Mouse (Mus musculus): ENCODE measurements around the gene Fastkd5. TPM values are rescaled to one million over a fixed set of nuclear protein-coding genes. Genes with fewer than 3 reads are reported as not detected.
"Not testable (repeated sequence)": the region's sequence is repeated elsewhere in the genome, so short reads cannot be mapped to it uniquely, and the experiment has no call there.

Gene Fastkd5
- 18.9 and 19.6 TPM in 2 replicates for polyA plus RNA-seq (2016; fragmentation: Nextera tagmentation; extraction: Ambion mirVana)

GRCm38 (mm10) chr2:130629839-130630203, at the start of gene Fastkd5, which contains the start of gene Ubox5:
Fastkd5 (minus strand) TSS chr2:130630027.
Ubox5 (minus strand) TSS chr2:130630038.
- peak; percentile 93 for DNase-seq (ENCODE audit: low spot score)
- WGBS: under 1% methylated on average over 25 of the region's 25 CpGs
- Histone ChIP-seq H3K36me3 (peaks cover 29% of the 10 kb centered on the region), H3K27ac (peak within 1 kb of the TSS; percentile 95), H3K9me3 (no peaks in the 10 kb centered on the region), H3K4me3 (peak within 1 kb of the TSS; percentile 99), H3K27me3 (ENCODE audit: insufficient read depth, poor library complexity, severe bottlenecking) (peaks cover 20% of the 10 kb centered on the region), H3K4me1 (peaks cover 16% of the 10 kb centered on the region)

DNA sequence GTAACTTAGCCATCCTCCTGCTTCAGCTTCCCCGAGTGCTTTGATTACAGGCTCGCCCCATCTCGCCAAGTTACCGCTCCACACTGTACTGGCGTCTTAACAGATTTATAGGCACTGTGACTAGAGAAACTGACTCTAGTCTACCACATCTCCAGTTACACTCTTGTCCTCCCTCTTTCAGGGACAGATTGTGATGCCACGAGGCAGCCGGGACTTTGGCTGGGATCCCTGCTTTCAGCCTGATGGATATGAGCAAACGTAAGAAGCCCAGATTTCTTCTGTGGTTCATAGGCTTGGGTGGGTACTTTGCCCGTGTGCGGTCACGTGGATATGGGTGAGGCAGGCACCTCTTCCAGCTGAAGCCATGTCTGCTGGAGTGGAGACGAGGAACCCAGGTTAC, 49.3 kb upstream of the Fastkd5 start:
- Histone ChIP-seq H3K36me3 (peaks cover 99% of the 10 kb centered on the region), H3K27ac (no peak overlapping the region), H3K27me3 (ENCODE audit: insufficient read depth, poor library complexity, severe bottlenecking) (no peaks in the 10 kb centered on the region), H3K9me3 (no peaks in the 10 kb centered on the region), H3K4me1 (no peaks in the 10 kb centered on the region), H3K4me3 (no peak overlapping the region)
- no peak for DNase-seq (ENCODE audit: low spot score)
- 90% methylated on average over 12 of the region's 12 CpGs for WGBS

GRCm38 (mm10) chr2:130677211-130677610, 47.4 kb upstream of the Fastkd5 start:
- Histone ChIP-seq H3K4me3 (no peak overlapping the region), H3K9me3 (no peaks in the 10 kb centered on the region), H3K27ac (no peak overlapping the region), H3K36me3 (peaks cover 97% of the 10 kb centered on the region), H3K27me3 (ENCODE audit: insufficient read depth, poor library complexity, severe bottlenecking) (no peaks in the 10 kb centered on the region), H3K4me1 (no peaks in the 10 kb centered on the region)
- 84% methylated on average over 10 of the region's 10 CpGs for WGBS
- no peak for DNase-seq (ENCODE audit: low spot score)

- Histone ChIP-seq H3K27me3 (ENCODE audit: insufficient read depth, poor library complexity, severe bottlenecking) (no peaks in the 10 kb centered on the region), H3K9me3 (no peaks in the 10 kb centered on the region), H3K36me3 (peaks cover 16% of the 10 kb centered on the region), H3K27ac (peak within 1 kb of the TSS; percentile 89), H3K4me1 (peaks cover 30% of the 10 kb centered on the region), H3K4me3 (peak within 1 kb of the TSS; percentile 81)
- peak; percentile 96 for DNase-seq (ENCODE audit: low spot score)
- WGBS: under 1% methylated on average over 31 of the region's 31 CpGs
Observed at GRCm38 (mm10) chr2:130667559-130667958, 37.7 kb upstream of the Fastkd5 start, which contains the start of gene Itpa. Itpa (plus strand) TSS chr2:130667610.

- Histone ChIP-seq H3K27me3 (ENCODE audit: insufficient read depth, poor library complexity, severe bottlenecking) (no peaks in the 10 kb centered on the region), H3K4me3 (peak within 1 kb of the TSS; percentile 73), H3K4me1 (peaks cover 27% of the 10 kb centered on the region), H3K9me3 (no peaks in the 10 kb centered on the region), H3K36me3 (peaks cover 34% of the 10 kb centered on the region), H3K27ac (peak within 1 kb of the TSS; percentile 99)
- peak; percentile 97 for DNase-seq (ENCODE audit: low spot score)
- WGBS: under 1% methylated on average over 40 of the region's 40 CpGs
Observed at GRCm38 (mm10) chr2:130664102-130664701, 34.4 kb upstream of the Fastkd5 start, which contains the start of gene Ddrgk1. Ddrgk1 (minus strand) TSS chr2:130664659.

DNA sequence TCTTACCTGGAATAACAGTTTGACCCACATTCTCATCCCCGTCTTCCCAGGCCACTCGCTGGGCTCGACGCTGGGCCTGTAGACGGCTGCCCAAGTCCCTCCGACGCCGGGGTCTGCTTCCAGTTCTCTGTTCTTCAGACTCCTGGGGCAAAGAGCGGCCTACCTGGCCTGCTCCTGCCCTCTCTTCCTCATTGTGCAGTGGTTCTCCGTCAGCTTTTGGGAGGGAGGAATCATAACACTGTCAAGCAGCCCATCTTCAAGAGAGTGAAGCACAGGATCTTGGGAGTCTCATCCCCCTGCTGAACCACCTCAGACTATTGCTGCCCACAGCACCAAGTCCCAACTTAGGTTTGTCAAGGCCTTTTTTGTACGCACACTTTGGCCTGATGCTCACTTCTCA, 33.5 kb upstream of the Fastkd5 start:
- Histone ChIP-seq H3K9me3 (no peaks in the 10 kb centered on the region), H3K36me3 (peaks cover 43% of the 10 kb centered on the region), H3K4me3 (peak overlapping the region; percentile 73), H3K27ac (0 out of 2 replicates have a peak overlapping the region, but pooled peaks have one; percentile 99), H3K27me3 (ENCODE audit: insufficient read depth, poor library complexity, severe bottlenecking) (no peaks in the 10 kb centered on the region), H3K4me1 (peaks cover 24% of the 10 kb centered on the region)
- 91% methylated on average over 11 of the region's 11 CpGs for WGBS
- DNase-seq (ENCODE audit: low spot score): no peak

DNA sequence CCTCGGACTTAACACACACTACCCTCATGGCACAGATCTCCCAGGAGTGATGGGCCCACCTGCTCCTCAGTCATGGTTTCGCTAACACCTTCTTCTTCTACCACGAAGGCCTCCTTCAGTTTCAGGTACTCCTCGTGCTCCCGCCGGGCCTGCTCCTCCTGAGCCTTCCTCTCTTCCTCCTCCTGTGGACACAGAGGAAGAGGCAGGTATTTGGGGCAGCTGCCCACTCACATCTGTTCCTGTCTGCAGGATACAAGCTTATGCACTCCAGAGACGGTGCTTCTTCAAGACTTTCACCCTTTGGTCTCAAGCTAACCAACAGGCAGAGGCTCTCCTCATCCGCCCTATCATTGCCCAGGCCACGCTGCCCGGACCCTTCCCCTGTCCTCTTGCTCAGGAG, 28.7 kb upstream of the Fastkd5 start:
- Histone ChIP-seq H3K9me3 (no peaks in the 10 kb centered on the region), H3K4me1 (peaks cover 11% of the 10 kb centered on the region), H3K27ac (no peak overlapping the region), H3K27me3 (ENCODE audit: insufficient read depth, poor library complexity, severe bottlenecking) (no peaks in the 10 kb centered on the region), H3K36me3 (peaks cover 89% of the 10 kb centered on the region), H3K4me3 (no peak overlapping the region)
- WGBS: 94% methylated on average over 10 of the region's 10 CpGs
- DNase-seq (ENCODE audit: low spot score): no peak

DNA sequence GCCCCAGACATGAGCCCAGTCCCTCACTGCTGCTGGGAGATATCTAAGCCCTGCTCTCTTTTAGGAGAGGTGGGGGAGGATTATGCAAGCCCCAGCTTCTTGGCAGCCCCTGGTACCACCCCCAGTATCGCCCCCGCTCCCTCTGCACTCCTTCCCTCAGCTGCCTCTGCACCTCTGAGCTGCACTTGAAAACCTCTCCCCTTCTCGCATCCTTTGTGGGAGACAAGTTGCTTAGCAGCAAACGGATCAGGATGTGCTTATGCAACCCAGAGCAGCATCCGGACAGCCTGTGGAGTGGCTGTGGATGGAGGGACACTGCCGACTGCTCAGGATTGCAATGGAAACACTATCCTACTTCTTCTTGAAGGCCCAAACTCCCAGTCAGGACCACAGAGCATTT, 27.7 kb upstream of the Fastkd5 start:
- Histone ChIP-seq H3K36me3 (peaks cover 97% of the 10 kb centered on the region), H3K4me3 (no peak overlapping the region), H3K27ac (no peak overlapping the region), H3K9me3 (no peaks in the 10 kb centered on the region), H3K4me1 (peaks cover under 1% of the 10 kb centered on the region; the same call in 1 of the 2 replicates), H3K27me3 (ENCODE audit: insufficient read depth, poor library complexity, severe bottlenecking) (no peaks in the 10 kb centered on the region)
- DNase-seq (ENCODE audit: low spot score): no peak
- 84% methylated on average over 6 of the region's 6 CpGs for WGBS

- Histone ChIP-seq H3K9me3 (no peaks in the 10 kb centered on the region), H3K4me1 (no peaks in the 10 kb centered on the region), H3K36me3 (peaks cover 92% of the 10 kb centered on the region), H3K27me3 (ENCODE audit: insufficient read depth, poor library complexity, severe bottlenecking) (no peaks in the 10 kb centered on the region), H3K27ac (peak overlapping the region; percentile 47; the same call in 1 of the 2 replicates), H3K4me3 (no peak overlapping the region)
- 87% methylated on average over 9 of the region's 9 CpGs for WGBS
- DNase-seq (ENCODE audit: low spot score): no peak
Observed at GRCm38 (mm10) chr2:130656536-130656935, 26.7 kb upstream of the Fastkd5 start.

- H3K27ac ChIP-seq: peak overlapping the region; percentile 47; the same call in 1 of the 2 replicates
- no peak overlapping the region for H3K4me3 ChIP-seq
- DNase-seq (ENCODE audit: low spot score): no peak
- WGBS: 81% methylated on average over 6 of the region's 6 CpGs
- H3K27me3 ChIP-seq (ENCODE audit: insufficient read depth, poor library complexity, severe bottlenecking): no peaks in the 10 kb centered on the region
- H3K36me3 ChIP-seq: peaks cover 90% of the 10 kb centered on the region
- no peaks in the 10 kb centered on the region for H3K9me3 ChIP-seq
- H3K4me1 ChIP-seq: no peaks in the 10 kb centered on the region
Observed at GRCm38 (mm10) chr2:130655660-130656339, 26.0 kb upstream of the Fastkd5 start.

DNA sequence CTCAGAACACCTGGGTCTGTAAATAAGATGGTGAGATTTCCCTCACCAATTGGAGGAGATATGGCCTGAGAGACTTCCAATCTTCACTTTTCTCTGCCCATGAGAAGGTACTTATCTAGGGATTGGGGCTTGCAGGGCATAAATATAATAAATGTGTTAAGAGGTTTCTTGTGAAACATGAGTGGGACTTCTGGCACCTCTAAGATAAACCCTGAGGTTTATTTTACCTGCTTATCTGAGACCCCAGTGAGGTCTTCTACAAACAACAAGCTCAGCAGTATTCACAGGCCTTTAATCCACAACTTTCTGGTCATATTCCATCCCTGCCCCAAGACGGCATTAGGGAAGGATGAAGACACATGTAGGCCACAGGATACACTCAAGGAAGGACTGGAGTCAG, 23.9 kb upstream of the Fastkd5 start:
- H3K27ac ChIP-seq: no peak overlapping the region
- no peaks in the 10 kb centered on the region for H3K4me1 ChIP-seq
- H3K36me3 ChIP-seq: peaks cover 85% of the 10 kb centered on the region
- no peaks in the 10 kb centered on the region for H3K27me3 ChIP-seq (ENCODE audit: insufficient read depth, poor library complexity, severe bottlenecking)
- H3K4me3 ChIP-seq: no peak overlapping the region
- no peak for DNase-seq (ENCODE audit: low spot score)
- no peaks in the 10 kb centered on the region for H3K9me3 ChIP-seq
- 83% methylated on average over 1 of the region's 1 CpGs for WGBS

DNA sequence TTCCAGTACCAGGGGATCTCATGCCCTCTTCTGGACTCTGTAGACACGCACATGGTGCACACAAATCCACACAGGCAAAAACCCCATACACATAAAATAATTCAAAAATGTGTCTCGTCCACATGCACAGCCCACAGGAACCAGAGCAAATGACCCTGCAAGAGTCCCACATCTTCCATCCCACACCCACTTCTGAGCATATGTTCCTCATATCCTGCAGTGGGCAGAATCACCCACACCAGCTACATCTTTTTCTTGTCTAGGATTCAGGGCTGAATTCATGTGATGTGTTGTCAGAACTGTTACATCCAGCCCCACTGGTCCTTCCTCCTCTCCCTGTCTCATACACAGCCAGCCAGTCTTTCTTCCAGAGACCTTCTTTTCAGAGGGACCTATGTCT, 23.5 kb upstream of the Fastkd5 start:
- no peaks in the 10 kb centered on the region for H3K9me3 ChIP-seq
- H3K27ac ChIP-seq: no peak overlapping the region
- no peaks in the 10 kb centered on the region for H3K4me1 ChIP-seq
- no peak overlapping the region for H3K4me3 ChIP-seq
- peaks cover 81% of the 10 kb centered on the region for H3K36me3 ChIP-seq
- H3K27me3 ChIP-seq (ENCODE audit: insufficient read depth, poor library complexity, severe bottlenecking): no peaks in the 10 kb centered on the region
- no peak for DNase-seq (ENCODE audit: low spot score)
- WGBS: 89% methylated on average over 2 of the region's 2 CpGs

- H3K27ac ChIP-seq; H3K9me3 ChIP-seq; DNase-seq (ENCODE audit: low spot score); H3K27me3 ChIP-seq (ENCODE audit: insufficient read depth, poor library complexity, severe bottlenecking); H3K4me1 ChIP-seq; H3K4me3 ChIP-seq: not testable (repeated sequence)
- peaks cover 46% of the 10 kb centered on the region for H3K36me3 ChIP-seq
- WGBS: 75% methylated on average over 6 of the region's 6 CpGs
Observed at GRCm38 (mm10) chr2:130649028-130649427, 19.2 kb upstream of the Fastkd5 start.

Data from heart, embryonic 10.5 days (tissue).